Mouse (Mus musculus) ovary, adult 18-20 months (tissue): Measurements from ENCODE around the gene Olfr870.
"Not testable (repeated sequence)": the region's sequence is repeated elsewhere in the genome, so short reads cannot be mapped to it uniquely, and the experiment has no call there.

ENCODE experiments used
- DNase-seq: peaks from one replicate; pipeline ENCODE4 v3.0.0; 2022; ENCODE audit warnings: low spot score, mixed read lengths

Gene Olfr870

GRCm38 (mm10) chr9:20173957-20174356 is at the start of gene Olfr870:
Gene Olfr870 (minus strand): TSS chr9:20174057.
- DNase-seq = no peak

- no peak for DNase-seq
Measured at GRCm38 (mm10) chr9:20211907-20212306, 38.0 kb upstream of the Olfr870 start, which contains the start of gene Olfr871. Gene Olfr871 (plus strand): TSS chr9:20212207.

- no peak for DNase-seq
Measured at GRCm38 (mm10) chr9:20211477-20211876, 37.6 kb upstream of the Olfr870 start.

GRCm38 (mm10) chr9:20210812-20211211 is 37.0 kb upstream of the Olfr870 start:
- no peak for DNase-seq

- DNase-seq = not testable (repeated sequence)
Measured at GRCm38 (mm10) chr9:20203413-20203984, 29.6 kb upstream of the Olfr870 start.

- no peak for DNase-seq
Measured at GRCm38 (mm10) chr9:20202131-20202530, 28.3 kb upstream of the Olfr870 start.

GRCm38 (mm10) chr9:20179463-20179862 is 5.6 kb upstream of the Olfr870 start:
- DNase-seq = no peak

- DNase-seq = no peak
Measured at GRCm38 (mm10) chr9:20149706-20150105, 24.2 kb downstream of the Olfr870 start.

- DNase-seq = no peak
Measured at GRCm38 (mm10) chr9:20128709-20129108, 45.1 kb downstream of the Olfr870 start, which contains the start of gene Olfr869. Gene Olfr869 (plus strand): TSS chr9:20129009.
